Mouse (Mus musculus): ENCODE results near the gene Ell3.

The Ell3 gene

GRCm38 (mm10) chr2:121448136-121448535 is 4.1 kb upstream of the Ell3 start:
- in situ Hi-C loops (cut with MboI, MseI): no loop called here

GRCm38 (mm10) chr2:121447006-121447405 is 2.9 kb upstream of the Ell3 start:
- in situ Hi-C loops (cut with MboI, MseI): no loop called here

DNA sequence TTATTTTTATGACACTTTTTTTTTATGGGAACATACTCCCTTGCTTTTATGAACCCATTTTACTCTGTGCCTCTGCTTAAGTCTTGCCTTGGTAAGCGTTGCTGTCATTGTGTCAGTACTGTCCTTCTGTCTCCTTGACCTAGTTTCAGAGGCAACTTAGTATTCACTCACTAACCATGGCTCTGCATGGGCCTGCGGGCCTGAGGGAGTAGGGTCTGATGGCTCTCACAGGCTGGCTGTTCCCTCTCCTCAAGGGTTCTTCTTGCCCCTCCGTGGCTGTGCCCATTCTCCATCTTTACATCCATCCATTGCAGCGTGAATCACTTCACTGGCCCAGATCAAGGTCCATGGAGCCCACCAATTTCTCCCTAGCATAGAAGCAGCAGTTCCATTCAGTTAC is 2.4 kb upstream of the Ell3 start:
- in situ Hi-C loops (cut with MboI, MseI): no loop called here

DNA sequence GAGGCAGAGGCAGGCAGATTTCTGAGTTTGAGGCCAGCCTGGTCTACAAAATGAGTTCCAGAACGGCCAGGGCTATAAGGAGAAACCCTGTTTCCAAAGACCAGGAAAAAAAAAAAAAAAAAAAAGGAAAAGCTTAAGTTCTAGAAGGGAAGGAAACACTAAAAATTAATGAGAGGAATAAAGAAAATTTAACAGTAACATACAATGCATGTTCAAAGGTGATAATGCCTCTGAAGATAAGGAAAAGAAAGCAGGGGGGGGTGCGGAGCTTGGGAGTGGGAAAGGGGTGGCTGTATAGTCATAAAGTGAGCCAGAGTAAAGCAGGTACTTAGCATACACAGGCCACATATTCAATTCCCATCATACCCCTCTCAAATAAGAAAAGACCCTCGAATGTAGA is 1.0 kb upstream of the Ell3 start:
- in situ Hi-C loops (cut with MboI, MseI): no loop called here

- in situ Hi-C loops (cut with MboI, MseI): no loop called here
Observed at GRCm38 (mm10) chr2:121443068-121443349, 1.1 kb downstream of the Ell3 start.

GRCm38 (mm10) chr2:121442259-121443067 is 1.6 kb downstream of the Ell3 start:
- in situ Hi-C loops (cut with MboI, MseI): no loop called here

GRCm38 (mm10) chr2:121441800-121442199 is 2.3 kb downstream of the Ell3 start:
- in situ Hi-C loops (cut with MboI, MseI): no loop called here

- in situ Hi-C loops (cut with MboI, MseI): no loop called here
Observed at GRCm38 (mm10) chr2:121440834-121441605, 3.1 kb downstream of the Ell3 start.

GRCm38 (mm10) chr2:121439746-121440145 is 4.3 kb downstream of the Ell3 start:
- in situ Hi-C loops (cut with MboI, MseI): loop anchor here (10.0 kb wide), 1 partner anchor 455 kb away; no protein-coding TSS in a partner anchor

DNA sequence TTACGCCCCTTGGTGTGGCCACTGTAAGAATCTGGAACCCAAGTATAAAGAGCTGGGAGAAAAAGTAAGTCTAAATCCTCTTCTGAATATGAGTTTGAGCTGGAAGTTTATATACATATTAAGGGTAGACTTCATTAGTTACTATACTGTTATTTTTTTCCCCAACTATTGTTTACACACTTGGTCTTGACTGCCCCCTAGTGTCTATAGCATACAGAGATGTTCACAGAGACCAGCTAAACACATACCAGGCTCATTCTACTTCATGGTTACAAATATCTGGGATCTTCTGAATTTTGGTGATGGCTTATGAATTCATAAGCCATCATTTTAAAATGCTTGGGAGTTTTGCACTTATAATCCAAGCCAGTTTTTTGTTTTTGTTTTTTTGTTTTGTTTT is 9.2 kb downstream of the Ell3 start:
- in situ Hi-C loops (cut with MboI, MseI): loop anchor here (10.0 kb wide), 1 partner anchor 450 kb away; no protein-coding TSS in a partner anchor

DNA sequence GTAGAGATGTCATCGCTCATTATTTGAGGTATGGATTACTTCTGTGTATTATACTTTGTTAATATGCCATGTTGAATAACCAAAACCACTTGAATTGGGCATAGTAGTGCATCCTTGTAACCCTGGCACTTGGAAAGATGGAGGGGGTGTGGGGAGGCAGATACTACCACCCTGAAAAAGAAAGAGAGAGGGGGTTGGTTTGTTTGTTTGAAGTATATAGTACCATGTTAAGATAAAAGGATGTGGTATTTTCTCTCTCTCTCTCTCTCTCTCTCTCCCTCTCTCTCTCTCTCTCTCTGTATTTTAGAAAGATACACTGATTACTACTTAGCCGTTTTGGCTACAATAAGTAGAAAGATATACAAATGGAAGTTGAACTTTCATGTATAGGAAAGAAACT is 18.2 kb downstream of the Ell3 start:
- in situ Hi-C loops (cut with MboI, MseI): no loop called here

DNA sequence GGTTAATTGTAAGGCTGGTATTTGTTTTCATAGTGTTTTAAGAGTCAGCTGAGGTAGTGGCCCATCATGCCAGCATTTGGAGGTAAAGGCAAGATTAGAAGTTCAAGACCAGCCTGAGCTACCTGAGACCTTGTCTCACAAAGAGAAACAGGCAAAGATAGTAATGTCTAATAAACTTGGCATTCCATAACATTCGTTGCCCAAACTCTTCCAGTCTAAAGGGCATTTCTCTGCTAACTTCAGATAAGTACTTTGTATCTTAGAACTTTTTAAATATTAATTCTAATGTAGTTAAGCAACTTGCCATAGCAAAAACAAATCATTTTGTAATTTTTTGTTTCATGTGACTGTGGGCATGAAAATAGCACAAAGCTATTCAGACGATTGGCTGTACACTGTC is 20.9 kb downstream of the Ell3 start:
- in situ Hi-C loops (cut with MboI, MseI): no loop called here

GRCm38 (mm10) chr2:121418476-121418875 is 25.6 kb downstream of the Ell3 start:
- in situ Hi-C loops (cut with MboI, MseI): no loop called here

DNA sequence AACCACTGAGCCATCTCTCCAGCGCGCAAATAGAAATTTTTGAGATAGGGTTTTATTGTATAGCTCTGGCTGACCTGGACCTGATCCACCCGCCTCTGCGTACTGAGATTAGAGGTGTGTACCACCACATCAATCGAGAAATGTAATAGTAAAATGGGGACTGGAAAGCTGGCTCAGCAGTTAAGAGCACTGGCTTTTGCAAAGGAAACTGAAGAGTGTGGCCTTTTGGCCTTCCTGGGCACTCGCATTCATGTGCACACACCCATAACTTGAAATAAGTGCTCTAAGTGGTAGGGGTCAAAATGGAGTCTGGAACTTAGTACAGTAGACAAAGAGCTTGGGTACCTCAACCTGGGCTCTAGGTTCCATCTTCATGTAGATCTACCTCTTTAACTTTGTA is 27.7 kb downstream of the Ell3 start:
- in situ Hi-C loops (cut with MboI, MseI): no loop called here

GRCm38 (mm10) chr2:121415591-121415990 is 28.5 kb downstream of the Ell3 start:
- in situ Hi-C loops (cut with MboI, MseI): no loop called here

GRCm38 (mm10) chr2:121415103-121415502 is 29.0 kb downstream of the Ell3 start:
- in situ Hi-C loops (cut with MboI, MseI): no loop called here

GRCm38 (mm10) chr2:121414139-121414685 is 29.9 kb downstream of the Ell3 start:
- in situ Hi-C loops (cut with MboI, MseI): no loop called here

- in situ Hi-C loops (cut with MboI, MseI): no loop called here
Observed at GRCm38 (mm10) chr2:121413387-121414042, 30.6 kb downstream of the Ell3 start, which contains the start of the genes Pdia3 and Catsper2. Gene Pdia3, plus strand, starts transcription at chr2:121413775. Gene Catsper2, minus strand, starts transcription at chr2:121413792.

DNA sequence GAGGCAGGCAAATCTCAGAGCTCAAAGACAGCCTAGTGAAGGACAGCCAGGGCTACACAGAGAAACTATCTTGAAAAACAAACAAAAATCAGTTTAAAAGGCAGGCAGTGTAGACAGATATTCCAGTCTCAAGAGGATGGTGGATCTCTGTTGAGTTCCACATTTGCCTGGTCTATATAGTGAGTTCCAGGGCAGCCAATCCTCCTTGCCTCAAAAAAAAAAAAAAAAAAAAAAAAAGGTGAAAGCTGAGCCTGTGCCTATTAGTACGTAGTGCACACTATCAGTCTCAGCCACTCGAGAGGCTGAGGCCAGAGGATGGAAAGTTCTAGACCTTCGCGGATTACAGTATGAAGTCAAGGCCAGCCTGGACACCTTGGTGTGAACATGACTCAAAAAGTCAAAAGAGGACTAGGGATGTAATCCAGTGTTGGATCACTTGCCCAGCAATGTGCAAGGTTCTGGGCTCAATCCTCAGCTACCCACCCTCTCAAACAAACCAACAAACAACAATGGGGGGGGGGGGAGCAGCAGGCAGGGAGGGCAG is 31.2 kb downstream of the Ell3 start:
- in situ Hi-C loops (cut with MboI, MseI): no loop called here

DNA sequence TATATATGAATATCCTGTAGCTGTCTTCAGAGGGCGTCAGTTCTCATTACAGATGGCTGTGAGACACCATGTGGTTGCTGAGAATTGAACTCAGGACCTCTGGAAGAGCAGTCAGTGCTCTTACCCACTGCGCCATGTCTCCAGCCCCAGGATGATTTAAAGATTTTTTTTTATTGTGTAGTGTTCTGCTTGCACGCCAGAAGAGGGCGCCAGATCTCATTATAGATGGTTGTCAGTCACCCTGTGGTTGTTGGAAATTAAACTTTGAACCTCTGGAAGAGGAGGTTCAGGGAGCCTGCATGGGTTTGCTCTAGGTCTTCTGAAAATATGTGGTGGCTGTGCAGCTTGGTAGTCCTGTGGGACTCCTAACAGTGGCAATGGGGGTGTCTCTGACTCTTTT is 35.9 kb downstream of the Ell3 start:
- in situ Hi-C loops (cut with MboI, MseI): no loop called here

- in situ Hi-C loops (cut with MboI, MseI): no loop called here
Observed at GRCm38 (mm10) chr2:121403296-121403695, 40.8 kb downstream of the Ell3 start.

DNA sequence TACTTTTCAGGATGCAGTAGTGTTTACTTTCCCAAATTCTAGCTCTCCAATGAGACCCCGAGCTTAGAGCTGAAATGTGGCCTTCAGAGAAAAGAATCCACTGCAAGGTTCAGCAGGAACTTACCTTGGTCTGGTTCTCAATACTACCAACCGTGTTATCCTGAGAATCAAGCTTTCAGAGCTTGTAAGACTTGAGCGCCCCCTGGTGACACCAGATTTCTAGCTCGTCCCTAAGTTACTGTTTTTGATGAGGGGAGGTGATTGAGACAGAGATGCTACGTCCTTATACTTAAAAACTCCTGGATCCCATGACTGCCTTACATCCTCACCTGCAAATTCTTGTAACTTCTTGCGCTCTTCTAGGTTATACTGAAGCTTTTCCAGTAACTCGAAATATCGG is 47.5 kb downstream of the Ell3 start:
- in situ Hi-C loops (cut with MboI, MseI): no loop called here

Data from T-helper 2 cell (primary cell).